15 mouse cellular contexts compared by ENCODE assay signal in genomic region chr5:23496396-23496795, GRCm38 (mm10).
"Had no signal": no experiment of that assay in that cellular context is flagged by ENCODE, and none has a peak within 500 bp of the region (broad histone marks: within the 10 kb centered on the region; RNA-seq: fewer than 3 reads in every experiment).

No protein-coding gene starts in this region.

- H3K4me3 ChIP-seq: midbrain, embryonic 10.5 days; midbrain, embryonic 12.5 days; neural tube, embryonic 12.5 days; stomach, embryonic 15.5 days had no signal

- DNase-seq: lung, adult 18-20 months; lung, embryonic 14.5 days; lung, postnatal 10 days; lung, postnatal 4 days; midbrain, embryonic 14.5 days; right cerebral cortex, postnatal 14 days; thymus, adult 2 months; thymus, postnatal 25 days; thymus, postnatal 4 days had no signal

- H3K27ac ChIP-seq: midbrain, embryonic 10.5 days; midbrain, embryonic 12.5 days; neural tube, embryonic 12.5 days; stomach, embryonic 15.5 days; stomach, postnatal 0 days had no signal

- H3K9me3 ChIP-seq: midbrain, embryonic 10.5 days; midbrain, embryonic 12.5 days; neural tube, embryonic 12.5 days; stomach, embryonic 15.5 days had no signal

- H3K4me2 ChIP-seq: lung, embryonic 14.5 days; midbrain, embryonic 12.5 days; neural tube, embryonic 12.5 days; stomach, embryonic 15.5 days had no signal

- ATAC-seq: midbrain, embryonic 16.5 days had no signal

- H3K9ac ChIP-seq: lung, embryonic 14.5 days; midbrain, embryonic 12.5 days; neural tube, embryonic 12.5 days; stomach, embryonic 15.5 days had no signal

- H3K4me1 ChIP-seq: midbrain, embryonic 10.5 days; midbrain, embryonic 12.5 days; neural tube, embryonic 12.5 days; stomach, embryonic 15.5 days had no signal

- H3K27me3 ChIP-seq: midbrain, embryonic 12.5 days; neural tube, embryonic 12.5 days; stomach, embryonic 15.5 days had no signal
